Mouse (Mus musculus) liver, embryonic 14.5 days (tissue): Measurements from ENCODE around the gene Cd68.

Experiments used
- CTCF ChIP-seq: IDR thresholded peaks from 2 replicates; pipeline ENCODE4 v1.5.1; 2016; ENCODE audit warnings: antibody characterized with exemption, low read depth, control low read depth
- EP300 ChIP-seq: IDR thresholded peaks from 2 replicates; pipeline ENCODE4 v1.6.1; 2016; ENCODE audit warnings: antibody characterized with exemption, low read depth

- TF ChIP-seq CTCF, result no peak
- no peak for TF ChIP-seq EP300
These were observed 41.5 kb upstream of the Cd68 start for GRCm38 (mm10) chr11:69707480-69707847.
